Mouse (Mus musculus) liver, adult 2 months (tissue): ENCODE data around the gene Stat3. TPM values are rescaled to one million over a fixed set of nuclear protein-coding genes. Genes with fewer than 3 reads are reported as not detected.

ENCODE experiments used
- DNase-seq: peaks from one replicate; pipeline ENCODE4 v3.0.0-alpha.2; 2011; ENCODE audit warnings: low read depth, low spot score; ENCODE audit errors: extremely low read depth
- H3K27ac ChIP-seq: fragments of 200-500 bp; replicated peaks from 2 replicates; pipeline ENCODE4 v1.5.1; 2012; ENCODE audit warnings: low read depth, mild to moderate bottlenecking, control low read depth, inconsistent platforms, low read length; ENCODE audit not compliant: insufficient read depth
- H3K27me3 ChIP-seq: fragments of 200-500 bp; 2 replicates; pipeline ENCODE4 v1.6.1; 2012; ENCODE audit warnings: mild to moderate bottlenecking, moderate library complexity, low read length, inconsistent platforms; ENCODE audit not compliant: control insufficient read depth, insufficient read depth
- H3K36me3 ChIP-seq: fragments of 200-500 bp; 2 replicates; pipeline ENCODE4 v1.6.1; 2012; ENCODE audit warnings: low read length, inconsistent platforms; ENCODE audit not compliant: control insufficient read depth, insufficient read depth
- H3K4me1 ChIP-seq: fragments of 200-500 bp; 2 replicates; pipeline ENCODE4 v1.6.1; 2011; ENCODE audit warnings: low read length; ENCODE audit not compliant: control insufficient read depth, insufficient read depth
- H3K4me3 ChIP-seq: fragments of 200-500 bp; 2 replicates; pipeline ENCODE4 v1.5.1; 2011; ENCODE audit warnings: low read depth, mild to moderate bottlenecking, control low read depth, low read length, moderate library complexity; ENCODE audit not compliant: insufficient read depth
- H3K79me2 ChIP-seq: fragments of 200-500 bp; 2 replicates; pipeline ENCODE4 v1.6.1; 2012; ENCODE audit warnings: inconsistent platforms, mild to moderate bottlenecking, low read length, moderate library complexity; ENCODE audit not compliant: control insufficient read depth, insufficient read depth
- H3K9ac ChIP-seq: fragments of 200-500 bp; 2 replicates; pipeline ENCODE4 v1.6.1; 2012; ENCODE audit warnings: low read depth, mild to moderate bottlenecking, control low read depth, inconsistent platforms, low read length
- CTCF ChIP-seq: fragments of 200-500 bp; IDR thresholded peaks from 2 replicates; pipeline ENCODE4 v1.5.1; 2011; ENCODE audit warnings: low read depth, low read length, control low read depth
- POLR2A ChIP-seq: fragments of 200-500 bp; IDR thresholded peaks from 2 replicates; pipeline ENCODE4 v1.6.1; 2011; ENCODE audit warnings: low read length, control low read depth; ENCODE audit not compliant: insufficient read depth; ENCODE audit errors: extremely low read depth
- WGBS: fragments of 180-500 bp; shearing (Covaris S2); methylation state at CpG from one replicate; pipeline ENCODE4 v1.1.7; 2018; 5-methylcytosine and 5-hydroxymethylcytosine counted together
- polyA plus RNA-seq: library from polyadenylated mRNA; depleted of rRNA; stranded (reverse); fragments of >200 nt; gene quantifications from 2 replicates; pipeline ENCODE4 v1.2.3, GENCODE M21; 2012
- total RNA-seq: library from RNA; depleted of rRNA; stranded (reverse); fragments of >200 nt; gene quantifications from 2 replicates; pipeline ENCODE4 v1.2.3, GENCODE M21; 2014

Stat3 gene
- total and polyA plus RNA-seq, 2 experiments: 58.5 to 60.4 TPM

- TF ChIP-seq CTCF: no peak
- no peak for TF ChIP-seq POLR2A
- H3K4me3 ChIP-seq: no peak overlapping the region
- H3K79me2 ChIP-seq: no peaks in the 10 kb centered on the region
- no peak overlapping the region for H3K27ac ChIP-seq
- peak; percentile 77 for DNase-seq
- no peaks in the 10 kb centered on the region for H3K27me3 ChIP-seq
- no peak overlapping the region for H3K9ac ChIP-seq
- no peaks in the 10 kb centered on the region; the same call in 1 of the 2 replicates for H3K4me1 ChIP-seq
- no peaks in the 10 kb centered on the region for H3K36me3 ChIP-seq
- 21% methylated on average over 6 of the region's 6 CpGs for WGBS
Measured at GRCm38 (mm10) chr11:100960540-100960939, 21.2 kb upstream of the Stat3 start.

GRCm38 (mm10) chr11:100959826-100960225 is 20.5 kb upstream of the Stat3 start:
- Histone ChIP-seq H3K4me1 (no peaks in the 10 kb centered on the region; the same call in 1 of the 2 replicates), H3K27ac (no peak overlapping the region), H3K27me3 (no peaks in the 10 kb centered on the region), H3K9ac (no peak overlapping the region), H3K4me3 (no peak overlapping the region), H3K36me3 (no peaks in the 10 kb centered on the region), H3K79me2 (no peaks in the 10 kb centered on the region)
- TF ChIP-seq POLR2A (no peak), CTCF (no peak)
- WGBS: 31% methylated on average over 3 of the region's 3 CpGs
- DNase-seq: no peak

DNA sequence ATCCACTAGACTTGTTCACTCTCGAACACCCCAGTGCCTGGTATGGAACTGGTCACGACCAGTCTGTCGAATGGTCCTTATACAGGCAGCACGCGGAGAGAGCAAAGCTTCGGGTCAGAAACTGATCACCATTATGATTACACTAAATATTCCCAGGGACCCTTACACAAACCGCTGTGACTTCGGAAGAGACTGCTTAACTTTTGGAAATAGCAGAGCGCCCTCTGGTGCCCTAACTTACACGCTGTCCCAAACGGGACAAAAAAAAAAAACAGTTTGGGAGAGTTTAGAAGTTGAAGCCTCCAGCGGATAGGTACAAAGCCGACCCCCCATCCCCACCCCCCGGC is 20.1 kb upstream of the Stat3 start:
- Histone ChIP-seq H3K36me3 (no peaks in the 10 kb centered on the region), H3K4me1 (no peaks in the 10 kb centered on the region; the same call in 1 of the 2 replicates), H3K79me2 (no peaks in the 10 kb centered on the region), H3K27ac (no peak overlapping the region), H3K27me3 (no peaks in the 10 kb centered on the region), H3K9ac (no peak overlapping the region), H3K4me3 (no peak overlapping the region)
- DNase-seq: peak; percentile 57
- 9% methylated on average over 14 of the region's 14 CpGs for WGBS
- TF ChIP-seq POLR2A: no peak
- TF ChIP-seq CTCF: peak; percentile 50

- no peak overlapping the region for H3K9ac ChIP-seq
- DNase-seq: no peak
- no peaks in the 10 kb centered on the region for H3K36me3 ChIP-seq
- H3K27ac ChIP-seq: no peak overlapping the region
- H3K4me1 ChIP-seq: no peaks in the 10 kb centered on the region; the same call in 1 of the 2 replicates
- no peaks in the 10 kb centered on the region for H3K27me3 ChIP-seq
- no peak overlapping the region for H3K4me3 ChIP-seq
- no peaks in the 10 kb centered on the region for H3K79me2 ChIP-seq
- TF ChIP-seq CTCF (no peak), POLR2A (no peak)
- WGBS: 72% methylated on average over 76 of the region's 76 CpGs
Measured at GRCm38 (mm10) chr11:100958613-100959463, 19.5 kb upstream of the Stat3 start.

DNA sequence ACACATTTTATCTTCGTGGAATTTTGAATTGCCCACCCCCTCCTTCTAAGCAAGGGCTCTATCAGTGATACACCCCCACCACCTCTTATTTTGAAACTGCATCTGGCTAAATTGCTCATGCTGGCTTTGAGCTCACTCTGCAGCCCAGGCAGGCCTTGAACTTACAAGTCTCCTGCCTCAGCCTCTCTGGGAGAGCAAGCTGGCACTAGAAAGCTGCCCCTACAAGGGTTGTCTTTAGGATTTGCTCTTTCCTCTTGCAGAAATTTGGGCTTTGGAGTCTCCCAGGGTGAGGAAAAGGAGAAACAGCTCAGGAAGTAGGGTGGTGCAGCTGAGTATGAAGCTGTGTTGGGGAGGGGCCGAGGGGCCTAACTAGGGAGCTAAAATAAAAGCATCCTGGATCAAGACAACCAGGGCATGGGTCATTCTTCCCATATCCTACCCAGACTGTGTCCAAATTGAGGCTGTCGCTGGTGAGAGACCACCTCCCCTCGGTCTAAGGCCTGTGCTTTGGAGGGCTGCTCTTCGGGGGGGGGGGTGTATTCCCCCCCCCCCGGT is 18.7 kb upstream of the Stat3 start:
- no peaks in the 10 kb centered on the region for H3K79me2 ChIP-seq
- H3K36me3 ChIP-seq: no peaks in the 10 kb centered on the region
- H3K27ac ChIP-seq: no peak overlapping the region
- no peak overlapping the region for H3K9ac ChIP-seq
- no peaks in the 10 kb centered on the region; the same call in 1 of the 2 replicates for H3K4me1 ChIP-seq
- TF ChIP-seq POLR2A (no peak), CTCF (no peak)
- no peak for DNase-seq
- no peaks in the 10 kb centered on the region for H3K27me3 ChIP-seq
- no peak overlapping the region for H3K4me3 ChIP-seq
- WGBS: 53% methylated on average over 6 of the region's 6 CpGs

DNA sequence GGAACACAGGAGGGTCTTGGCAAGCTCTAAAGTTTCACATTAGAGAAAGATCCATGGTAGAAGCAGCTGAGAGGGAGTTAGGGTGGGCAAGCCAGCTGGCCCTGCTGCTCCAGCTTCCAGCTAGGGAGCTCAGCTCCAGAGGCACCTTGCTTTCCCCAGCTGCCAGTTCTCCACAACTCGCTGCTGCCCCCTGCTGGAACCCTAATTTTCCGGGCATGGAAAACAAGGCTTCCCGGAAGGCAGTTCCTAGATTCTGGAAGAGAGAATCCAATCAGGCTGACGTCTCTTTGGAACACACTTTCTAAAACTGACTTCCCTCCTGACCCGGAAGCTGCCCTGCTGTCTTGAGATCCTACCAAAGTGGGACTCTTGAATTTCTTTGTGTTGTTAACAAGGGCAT is 17.9 kb upstream of the Stat3 start:
- Histone ChIP-seq H3K36me3 (no peaks in the 10 kb centered on the region), H3K27ac (no peak overlapping the region), H3K27me3 (no peaks in the 10 kb centered on the region), H3K4me3 (no peak overlapping the region), H3K79me2 (no peaks in the 10 kb centered on the region), H3K4me1 (no peaks in the 10 kb centered on the region; the same call in 1 of the 2 replicates), H3K9ac (no peak overlapping the region)
- WGBS: 1% methylated on average over 5 of the region's 5 CpGs
- peak; percentile 51 for DNase-seq
- TF ChIP-seq POLR2A (no peak), CTCF (peak; percentile 95)
